ENCODE assay signal across 8 mouse cellular contexts in genomic region chr1:138348447-138348846, GRCm38 (mm10).
A peak's percentile ranks its signal among the peaks of the same experiment; 100 is the strongest.
DNase-seq lines count a peak whose midpoint lies in the region; ATAC-seq and TF ChIP-seq lines count a peak whose summit lies in the region.

No protein-coding gene starts in this region.

- ATAC-seq in activated CD4-positive, CD25-positive, alpha-beta regulatory T cell, adult 4 months, result peak; percentile 94
- ATAC-seq in heart, embryonic 14.5 days (ENCODE audit: insufficient number of reproducible peaks, insufficient read depth, low FRiP score, low read depth), result peak; percentile 61; the same call in 1 of the 2 replicates
- ATAC-seq in stomach, postnatal 0 days (ENCODE audit: low FRiP score, low TSS enrichment), result peak; percentile 100
- ATAC-seq in midbrain, embryonic 14.5 days (ENCODE audit: low FRiP score, low TSS enrichment), result no peak
- no peak for ATAC-seq in midbrain, embryonic 13.5 days

- TF ChIP-seq EP300 in stomach, postnatal 0 days (optimal IDR thresholded peaks at IDR 0.05), result no peak

- 43% methylated on average over 6 of the region's 6 CpGs for WGBS in heart, embryonic 14.5 days
- WGBS in stomach, postnatal 0 days, result 35% methylated on average over 6 of the region's 6 CpGs
- WGBS in midbrain, embryonic 14.5 days, result 71% methylated on average over 6 of the region's 6 CpGs
- 70% methylated on average over 6 of the region's 6 CpGs for WGBS in midbrain, embryonic 13.5 days

- H3K9me3 ChIP-seq in heart, embryonic 14.5 days (ENCODE audit: control insufficient read depth, low read length), result no peaks in the 10 kb centered on the region
- H3K9me3 ChIP-seq in stomach, postnatal 0 days (ENCODE audit: control insufficient read depth, low read length), result no peaks in the 10 kb centered on the region
- H3K9me3 ChIP-seq in midbrain, embryonic 14.5 days (ENCODE audit: control insufficient read depth, low read length), result peaks cover 2% of the 10 kb centered on the region
- no peaks in the 10 kb centered on the region for H3K9me3 ChIP-seq in midbrain, embryonic 13.5 days

- H3K36me3 ChIP-seq in heart, embryonic 14.5 days (ENCODE audit: control insufficient read depth, insufficient read depth, low read length), result no peaks in the 10 kb centered on the region
- H3K36me3 ChIP-seq in stomach, postnatal 0 days (ENCODE audit: control insufficient read depth, insufficient read depth, low read length), result no peaks in the 10 kb centered on the region
- H3K36me3 ChIP-seq in midbrain, embryonic 14.5 days (ENCODE audit: control insufficient read depth, insufficient read depth, low read length), result no peaks in the 10 kb centered on the region
- no peaks in the 10 kb centered on the region for H3K36me3 ChIP-seq in midbrain, embryonic 13.5 days

- H3K4me1 ChIP-seq in heart, embryonic 14.5 days (ENCODE audit: control insufficient read depth in 2 of 2, insufficient read depth in 2 of 2, low read length in 2 of 2), result peaks cover 0 to 4% of the 10 kb centered on the region in 2 experiments; a peak in 2 of 4 replicates
- no peaks in the 10 kb centered on the region for H3K4me1 ChIP-seq in stomach, postnatal 0 days (replicated peaks; ENCODE audit: control insufficient read depth, insufficient read depth)
- peaks cover 16% of the 10 kb centered on the region; the same call in 1 of the 2 replicates for H3K4me1 ChIP-seq in midbrain, embryonic 14.5 days (ENCODE audit: control insufficient read depth, insufficient read depth, low read length)
- H3K4me1 ChIP-seq in midbrain, embryonic 13.5 days (replicated peaks), result peaks cover 20% of the 10 kb centered on the region

- H3K4me2 ChIP-seq in heart, embryonic 14.5 days (ENCODE audit: low read length), result no peak overlapping the region
- H3K4me2 ChIP-seq in stomach, postnatal 0 days (replicated peaks; ENCODE audit: low read depth), result no peak overlapping the region
- H3K4me2 ChIP-seq in midbrain, embryonic 14.5 days (ENCODE audit: low read length), result no peak overlapping the region
- H3K4me2 ChIP-seq in midbrain, embryonic 13.5 days (replicated peaks), result no peak overlapping the region

- no peak overlapping the region for H3K9ac ChIP-seq in heart, embryonic 14.5 days (ENCODE audit: low read length)
- H3K9ac ChIP-seq in stomach, postnatal 0 days (ENCODE audit: low read length), result no peak overlapping the region
- no peak overlapping the region for H3K9ac ChIP-seq in midbrain, embryonic 14.5 days (replicated peaks; ENCODE audit: low read length)
- H3K9ac ChIP-seq in midbrain, embryonic 13.5 days (replicated peaks), result no peak overlapping the region

- peak; percentile 23 for DNase-seq in ovary, adult 18-20 months (ENCODE audit: low spot score)
- no peak for DNase-seq in ovary, postnatal 36 days (ENCODE audit: low spot score)
- peak; percentile 76 for DNase-seq in stomach, postnatal 0 days (ENCODE audit: low spot score)
- no peak for DNase-seq in midbrain, embryonic 14.5 days
- DNase-seq in liver, result no peak

- TF ChIP-seq CTCF in stomach, postnatal 0 days (IDR thresholded peaks at IDR 0.05; ENCODE audit: low read depth), result no peak

- H3K27ac ChIP-seq in heart, embryonic 14.5 days (replicated peaks in 1 of 2; ENCODE audit: control insufficient read depth in 1 of 2, insufficient read depth in 1 of 2, low read depth in 2 of 2, low read length in 2 of 2), result peak overlapping the region in 1 of 2 experiments; percentile 33; a peak in 1 of 4 replicates
- peak overlapping the region; percentile 69 for H3K27ac ChIP-seq in stomach, postnatal 0 days (replicated peaks)
- H3K27ac ChIP-seq in midbrain, embryonic 14.5 days (replicated peaks; ENCODE audit: low read depth, low read length), result no peak overlapping the region
- no peak overlapping the region for H3K27ac ChIP-seq in midbrain, embryonic 13.5 days

- no peaks in the 10 kb centered on the region for H3K27me3 ChIP-seq in heart, embryonic 14.5 days (ENCODE audit: control insufficient read depth, insufficient read depth, low read length)
- H3K27me3 ChIP-seq in stomach, postnatal 0 days (ENCODE audit: control insufficient read depth, insufficient read depth, low read length), result no peaks in the 10 kb centered on the region
- no peaks in the 10 kb centered on the region for H3K27me3 ChIP-seq in midbrain, embryonic 14.5 days (ENCODE audit: control insufficient read depth, insufficient read depth, low read length)
- no peaks in the 10 kb centered on the region for H3K27me3 ChIP-seq in midbrain, embryonic 13.5 days

- H3K4me3 ChIP-seq in heart, embryonic 14.5 days (ENCODE audit: control insufficient read depth in 1 of 2, insufficient read depth in 1 of 2, low read depth in 1 of 2, low read length in 2 of 2), result no peak overlapping the region
- H3K4me3 ChIP-seq in stomach, postnatal 0 days (ENCODE audit: low read depth, low read length), result no peak overlapping the region
- no peak overlapping the region for H3K4me3 ChIP-seq in midbrain, embryonic 14.5 days (replicated peaks; ENCODE audit: low read depth, low read length)
- no peak overlapping the region for H3K4me3 ChIP-seq in midbrain, embryonic 13.5 days (replicated peaks)

Comparison
In these comparisons a context has a peak if more than half of its experiments do, and no peak if none do; other contexts are left out.
1. DNase-seq: peak in ovary, adult 18-20 months (single experiment) and stomach, postnatal 0 days (single experiment); none in ovary, postnatal 36 days (single experiment), midbrain, embryonic 14.5 days (single experiment) and liver (single experiment).
2. ATAC-seq: peak in activated CD4-positive, CD25-positive, alpha-beta regulatory T cell, adult 4 months (single experiment), heart, embryonic 14.5 days (single experiment) and stomach, postnatal 0 days (single experiment); none in midbrain, embryonic 14.5 days (single experiment) and midbrain, embryonic 13.5 days (single experiment).